Mouse (Mus musculus) limb, embryonic 14.5 days (tissue): ENCODE measurements at regions not wholly inside any gene's neighbourhood (a gene's known extent, or its start where the extent isn't known, plus 50 kb on each side); places are given as distances from the start of the nearest gene placed in this dataset.

Source experiments
- ATAC-seq: fragments of 200-750 bp; cut with Nextera tagmentation; 2 replicates; pipeline ENCODE4 v1.8.0; 2017; ENCODE audit warnings: low read depth, moderate number of reproducible peaks, moderate TSS enrichment; ENCODE audit not compliant: low FRiP score
- DNase-seq: peaks from one replicate; pipeline ENCODE4 v3.0.0-alpha.2; 2015; ENCODE audit warnings: low spot score
- H3K27ac ChIP-seq: fragments of 300-500 bp; sonication (generic); replicated peaks from 2 replicates; pipeline ENCODE4 v1.5.1; 2014; ENCODE audit warnings: low read depth, mild to moderate bottlenecking, low read length, moderate library complexity, mixed read lengths
- H3K27me3 ChIP-seq: fragments of 300-500 bp; sonication (generic); 2 replicates; pipeline ENCODE4 v1.6.1; 2014; ENCODE audit warnings: low read length, mixed read lengths; ENCODE audit not compliant: control insufficient read depth, insufficient read depth
- H3K36me3 ChIP-seq: fragments of 300-500 bp; sonication (generic); 2 replicates; pipeline ENCODE4 v1.6.1; 2014; ENCODE audit warnings: mild to moderate bottlenecking, low read length, moderate library complexity, mixed read lengths; ENCODE audit not compliant: control insufficient read depth, insufficient read depth
- H3K4me1 ChIP-seq: fragments of 300-500 bp; sonication (generic); 2 replicates; pipeline ENCODE4 v1.6.1; 2014; ENCODE audit warnings: antibody characterized with exemption, low read length, mixed read lengths; ENCODE audit not compliant: control insufficient read depth, insufficient read depth
- H3K4me2 ChIP-seq: fragments of 300-500 bp; sonication (generic); replicated peaks from 2 replicates; pipeline ENCODE4 v1.6.1; 2014; ENCODE audit warnings: low read depth, mild to moderate bottlenecking, low read length, moderate library complexity; ENCODE audit not compliant: severe bottlenecking
- H3K4me3 ChIP-seq: fragments of 300-500 bp; sonication (generic); replicated peaks from 2 replicates; pipeline ENCODE4 v1.5.1; 2014; ENCODE audit warnings: low read length
- H3K9ac ChIP-seq: fragments of 300-500 bp; sonication (generic); 2 replicates; pipeline ENCODE4 v1.6.1; 2014; ENCODE audit warnings: mild to moderate bottlenecking, low read depth, low read length, moderate library complexity; ENCODE audit not compliant: severe bottlenecking
- H3K9me3 ChIP-seq: fragments of 300-500 bp; sonication (generic); 2 replicates; pipeline ENCODE4 v1.6.1; 2016; ENCODE audit warnings: low read length; ENCODE audit not compliant: control insufficient read depth
- POLR2A ChIP-seq: fragments of 200-500 bp; IDR thresholded peaks from 2 replicates; pipeline ENCODE4 v1.8.0; 2012; ENCODE audit warnings: inconsistent platforms, mild to moderate bottlenecking, moderate library complexity, borderline replicate concordance; ENCODE audit not compliant: insufficient read depth, insufficient read length; ENCODE audit errors: extremely low read depth
- WGBS: fragments of 180-500 bp; shearing (Covaris S2); extraction: QIAGEN DNeasy Blood & Tissue Kit; methylation state at CpG from one replicate; pipeline ENCODE4 v1.1.7; 2014; 5-methylcytosine and 5-hydroxymethylcytosine counted together

DNA sequence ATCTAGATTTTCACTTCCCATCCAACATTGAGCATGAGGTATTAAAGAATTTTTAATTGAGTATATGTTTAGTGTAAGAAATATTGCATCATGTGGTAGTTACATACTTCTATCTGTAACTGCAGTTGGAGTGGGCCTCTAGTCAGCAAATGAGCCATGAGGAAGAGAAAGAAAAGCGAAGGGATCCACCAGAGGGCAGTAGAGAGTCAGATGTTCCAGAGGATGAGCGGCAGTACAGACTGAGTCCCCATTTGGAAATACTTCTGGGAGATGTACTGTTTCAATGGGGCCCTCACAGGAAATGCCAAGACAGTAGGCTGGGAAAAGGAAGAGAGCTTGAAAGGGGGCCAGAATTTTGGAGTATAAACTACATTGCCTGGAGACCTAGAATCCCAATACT, 221.2 kb downstream of the Myh15 start:
- peak; percentile 86 for DNase-seq
- Histone ChIP-seq H3K9ac (no peak overlapping the region), H3K9me3 (no peaks in the 10 kb centered on the region), H3K4me2 (no peak overlapping the region), H3K4me1 (no peaks in the 10 kb centered on the region), H3K27ac (no peak overlapping the region), H3K4me3 (no peak overlapping the region), H3K36me3 (no peaks in the 10 kb centered on the region), H3K27me3 (no peaks in the 10 kb centered on the region)
- WGBS = 1% methylated on average over 2 of the region's 2 CpGs
- TF ChIP-seq POLR2A = no peak
- ATAC-seq = no peak; the same call in 1 of the 2 replicates

DNA sequence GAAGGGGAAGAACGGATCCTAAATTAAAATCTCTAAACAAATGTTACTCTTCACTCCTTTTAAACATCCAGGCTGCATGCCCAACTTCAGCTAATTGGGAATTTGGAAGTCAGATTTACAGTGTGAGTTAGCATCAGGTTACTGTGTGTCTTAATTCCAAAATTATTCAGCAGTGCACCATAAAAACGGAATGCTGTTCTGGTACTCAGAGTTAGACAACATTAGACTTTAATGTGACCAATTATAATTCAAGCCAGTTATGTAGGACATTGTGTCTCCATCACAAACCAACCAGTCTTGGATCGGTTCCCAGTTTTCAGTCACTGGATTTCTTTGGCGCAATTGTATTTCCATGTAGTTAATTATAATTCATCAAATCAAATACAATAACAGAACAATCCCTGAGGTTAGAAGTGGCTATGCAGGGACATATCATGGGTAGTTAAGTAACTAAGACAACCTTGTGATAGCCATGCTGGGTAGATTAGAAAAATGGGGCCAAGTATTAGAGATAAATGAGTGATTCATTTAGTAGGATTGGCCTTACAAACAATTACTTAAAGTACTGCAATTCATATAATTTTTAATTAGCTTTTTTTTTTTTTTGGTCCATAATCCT, 230.9 kb downstream of the Myh15 start:
- WGBS = 33% methylated on average over 4 of the region's 4 CpGs
- H3K4me3 ChIP-seq = no peak overlapping the region

DNA sequence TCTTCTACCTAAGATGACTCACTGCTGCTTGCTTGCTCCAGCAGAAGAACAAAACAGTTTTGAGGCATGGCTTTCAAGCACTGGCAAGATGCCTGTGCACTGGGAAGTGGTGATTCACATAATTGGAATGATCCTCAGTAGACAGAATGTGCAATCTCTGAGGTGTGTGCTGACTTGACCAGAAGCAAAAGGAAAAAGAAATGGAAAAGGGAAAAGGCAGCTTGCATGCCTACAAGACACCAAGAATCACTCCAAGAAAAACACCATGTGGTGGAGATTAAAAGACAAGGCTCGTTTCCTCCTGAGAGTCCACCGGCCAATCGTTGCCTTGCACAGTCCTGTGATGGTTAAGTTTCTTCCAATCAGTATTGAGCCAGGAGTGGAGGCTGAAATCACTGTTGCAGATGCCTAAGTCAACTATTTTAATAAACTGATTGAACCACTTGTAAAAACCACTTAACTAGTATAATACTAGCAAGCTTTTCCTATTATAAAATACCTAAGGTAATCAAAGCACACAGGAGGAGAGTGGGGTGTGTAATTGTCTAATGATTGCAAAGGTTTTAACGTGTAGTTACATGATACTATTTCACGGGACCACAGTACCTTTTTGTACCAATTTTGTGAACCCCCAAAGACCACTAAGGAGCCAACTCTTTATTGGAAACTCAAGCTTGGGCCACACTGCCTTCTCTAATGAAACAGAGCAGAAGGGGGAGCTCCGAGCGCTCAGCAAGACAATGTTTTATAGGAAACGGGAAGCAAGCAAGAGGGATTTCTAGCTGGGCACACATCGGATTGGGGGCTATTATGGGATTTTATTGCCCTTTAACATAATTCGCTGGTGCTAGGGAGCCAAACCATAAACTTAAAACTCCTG, 232.2 kb downstream of the Myh15 start:
- peak; percentile 91 for ATAC-seq
- 24% methylated on average over 10 of the region's 10 CpGs for WGBS
- Histone ChIP-seq H3K4me1 (peaks cover 12% of the 10 kb centered on the region), H3K27ac (no peak overlapping the region), H3K9ac (no peak overlapping the region), H3K4me2 (no peak overlapping the region), H3K4me3 (no peak overlapping the region), H3K27me3 (0 out of 2 replicates have a peak, but pooled peaks cover 11% of the 10 kb centered on the region), H3K36me3 (no peaks in the 10 kb centered on the region), H3K9me3 (no peaks in the 10 kb centered on the region)
- no peak for TF ChIP-seq POLR2A
- peak; percentile 85 for DNase-seq

More for the DNA sequence above, 230.9 kb downstream of the Myh15 start:
- no peak for TF ChIP-seq POLR2A
- DNase-seq = peak; percentile 65
- H3K9me3 ChIP-seq = no peaks in the 10 kb centered on the region
- peaks cover 12% of the 10 kb centered on the region for H3K4me1 ChIP-seq
- ATAC-seq = no peak
- H3K36me3 ChIP-seq = no peaks in the 10 kb centered on the region
- H3K4me2 ChIP-seq = no peak overlapping the region
- 0 out of 2 replicates have a peak, but pooled peaks cover 11% of the 10 kb centered on the region for H3K27me3 ChIP-seq
- H3K27ac ChIP-seq = no peak overlapping the region
- no peak overlapping the region for H3K9ac ChIP-seq

DNA sequence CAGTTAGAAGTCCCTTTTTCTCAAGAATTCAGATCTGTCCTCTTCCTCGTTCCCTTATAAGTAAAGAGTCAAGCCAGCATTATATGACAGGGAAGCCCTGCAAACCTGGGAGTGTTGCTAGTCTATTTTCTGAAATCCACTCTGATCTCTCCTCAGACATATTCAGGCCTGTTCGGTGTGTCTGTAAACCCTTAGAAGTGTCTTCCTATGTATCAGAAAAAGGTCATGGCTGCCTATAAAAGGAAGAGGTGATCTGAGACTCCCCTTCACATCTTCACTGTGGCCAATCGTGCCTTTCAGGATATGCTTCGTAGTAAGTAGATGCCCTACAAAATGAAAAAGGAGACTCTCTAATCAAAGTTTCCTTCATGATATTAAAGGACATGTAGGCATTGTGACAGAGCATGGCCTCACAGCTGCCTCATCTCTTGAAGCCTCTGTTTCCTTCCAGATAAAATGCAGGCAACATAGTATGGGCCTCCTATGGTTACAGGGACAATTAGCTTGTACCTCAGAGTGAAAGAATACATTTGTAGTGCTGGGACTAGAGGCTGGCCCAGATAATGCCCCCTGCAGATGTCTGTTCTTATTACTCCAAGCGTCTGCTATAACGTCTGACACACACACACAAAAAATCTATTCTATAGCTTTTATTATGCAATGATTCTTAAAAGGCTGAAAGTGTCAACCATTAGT, 246.5 kb downstream of the Myh15 start:
- no peak for TF ChIP-seq POLR2A
- DNase-seq (no peak), ATAC-seq (no peak)
- H3K4me3 ChIP-seq = no peak overlapping the region
- H3K4me1 ChIP-seq = no peaks in the 10 kb centered on the region
- no peaks in the 10 kb centered on the region for H3K36me3 ChIP-seq
- H3K9me3 ChIP-seq = no peaks in the 10 kb centered on the region
- 77% methylated on average over 6 of the region's 6 CpGs for WGBS
- no peaks in the 10 kb centered on the region for H3K27me3 ChIP-seq
- H3K9ac ChIP-seq = no peak overlapping the region
- H3K4me2 ChIP-seq = no peak overlapping the region
- H3K27ac ChIP-seq = no peak overlapping the region

DNA sequence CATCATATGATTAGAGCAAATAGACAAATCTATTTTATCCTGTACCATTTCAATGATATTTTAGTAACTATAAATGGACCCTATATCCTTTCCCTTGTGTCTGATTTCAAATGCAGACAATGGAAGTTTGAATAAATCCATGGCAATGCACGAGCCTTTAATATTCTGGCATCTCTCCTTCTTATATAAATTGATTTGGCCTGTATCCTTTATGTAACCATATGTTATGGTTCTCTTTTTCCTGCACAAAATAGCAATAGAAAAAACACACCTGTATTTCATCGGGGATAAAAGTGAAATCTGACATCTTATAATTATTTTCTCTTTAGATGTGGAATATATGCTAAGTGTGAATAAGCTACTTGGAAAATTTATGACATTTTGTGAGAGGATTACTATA, 247.1 kb downstream of the Myh15 start:
- TF ChIP-seq POLR2A = no peak
- H3K9me3 ChIP-seq = no peaks in the 10 kb centered on the region
- H3K27ac ChIP-seq = no peak overlapping the region
- no peak for ATAC-seq
- no peak overlapping the region for H3K4me2 ChIP-seq
- no peak overlapping the region for H3K9ac ChIP-seq
- no peak overlapping the region for H3K4me3 ChIP-seq
- no peaks in the 10 kb centered on the region for H3K27me3 ChIP-seq
- DNase-seq = no peak
- no peaks in the 10 kb centered on the region for H3K36me3 ChIP-seq
- WGBS = 57% methylated on average over 2 of the region's 2 CpGs
- no peaks in the 10 kb centered on the region for H3K4me1 ChIP-seq
